Mouse (Mus musculus): ENCODE results near the gene Pom121.

DNA sequence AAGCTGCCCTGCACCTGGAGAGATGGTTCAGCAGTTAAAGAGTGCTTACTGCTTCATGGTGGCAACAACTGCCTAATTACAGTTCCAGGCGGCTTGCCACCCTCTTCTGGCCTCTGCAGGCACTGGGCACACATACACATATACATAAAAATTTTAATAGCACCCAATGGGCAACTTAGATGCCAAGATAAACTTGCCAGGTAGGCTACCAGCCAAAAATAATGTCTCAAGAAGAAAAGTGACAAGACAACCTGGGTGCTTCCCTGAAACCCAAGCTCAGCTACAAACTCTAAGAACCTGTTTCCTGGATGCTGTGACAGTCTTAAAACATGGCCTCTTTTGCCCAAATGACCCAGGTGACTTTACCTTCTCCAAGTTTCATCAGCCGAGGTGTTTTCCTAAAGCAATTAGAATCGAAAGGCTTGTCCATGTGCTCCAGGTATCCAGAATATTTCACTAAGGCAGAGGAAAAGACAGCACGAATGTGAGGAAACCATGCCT is 46.8 kb downstream of the Pom121 start:
- no peak for TF ChIP-seq CTCF (IDR thresholded peaks at IDR 0.05)
- TF ChIP-seq EP300 (IDR thresholded peaks at IDR 0.05): no peak
